Mouse (Mus musculus): ENCODE data around the gene Lamc1. TPM values are rescaled to one million over a fixed set of nuclear protein-coding genes. Genes with fewer than 3 reads are reported as not detected.
A peak's percentile ranks its signal among the peaks of the same experiment; 100 is the strongest.

Lamc1 gene
- polyA plus RNA-seq, 1 experiment, result 21.3 TPM

DNA sequence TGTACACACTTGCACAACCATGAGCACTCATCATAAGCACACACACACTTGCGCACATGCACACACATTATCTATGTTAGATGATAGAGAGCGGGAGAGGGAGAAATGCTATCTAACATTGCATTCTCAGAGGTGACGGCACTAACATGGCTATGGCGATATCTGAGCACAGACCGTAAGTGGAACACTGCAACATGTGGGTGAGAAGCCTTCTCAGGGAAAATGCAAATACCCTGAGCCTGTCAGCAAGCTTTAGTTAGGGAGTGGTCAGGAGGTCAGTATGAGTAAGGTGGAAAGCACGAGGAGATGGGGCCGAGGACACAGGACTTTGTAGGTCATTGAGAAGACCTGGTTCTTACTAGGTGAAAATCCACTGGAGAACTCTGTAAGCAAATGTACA is 64.3 kb downstream of the Lamc1 start:
- no peak for DNase-seq
- H3K27ac ChIP-seq (ENCODE audit: insufficient read depth, low read length), result no peak overlapping the region
- TF ChIP-seq POLR2A (IDR thresholded peaks at IDR 0.05; ENCODE audit: borderline replicate concordance, insufficient read depth, low read length) (no peak), CTCF (IDR thresholded peaks at IDR 0.05; ENCODE audit: borderline replicate concordance, insufficient read depth, low read depth, low read length) (no peak)
- WGBS, result 96% methylated on average over 7 of the region's 7 CpGs
- no peaks in the 10 kb centered on the region for H3K4me1 ChIP-seq (ENCODE audit: control insufficient read depth, insufficient read depth, low read length)
- H3K27me3 ChIP-seq (ENCODE audit: control insufficient read depth, insufficient read depth, low read length), result no peaks in the 10 kb centered on the region
- H3K4me3 ChIP-seq (replicated peaks; ENCODE audit: insufficient read depth, low read depth, low read length), result no peak overlapping the region

DNA sequence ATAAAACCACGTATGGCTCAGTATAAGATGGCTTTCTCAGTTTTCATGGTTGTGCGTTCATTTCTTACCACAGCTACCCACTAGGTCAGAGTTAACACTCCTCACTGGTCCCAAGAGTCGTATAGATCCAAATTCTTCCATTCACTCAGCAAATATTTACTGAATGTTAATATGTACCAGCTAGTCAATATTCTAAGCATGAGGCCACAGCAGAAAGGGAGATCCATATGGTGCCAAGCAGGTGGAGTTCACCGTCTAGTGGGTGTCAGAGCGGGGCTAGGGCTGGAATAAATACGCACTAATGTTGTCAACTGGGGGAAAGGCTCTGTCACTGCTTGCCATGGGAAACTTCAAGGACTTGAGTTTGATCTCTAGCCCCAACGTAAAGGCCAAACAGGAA is 64.9 kb downstream of the Lamc1 start:
- Histone ChIP-seq H3K27me3 (ENCODE audit: control insufficient read depth, insufficient read depth, low read length) (no peaks in the 10 kb centered on the region), H3K4me1 (ENCODE audit: control insufficient read depth, insufficient read depth, low read length) (no peaks in the 10 kb centered on the region), H3K27ac (ENCODE audit: insufficient read depth, low read length) (no peak overlapping the region), H3K4me3 (replicated peaks; ENCODE audit: insufficient read depth, low read depth, low read length) (no peak overlapping the region)
- WGBS, result 96% methylated on average over 7 of the region's 7 CpGs
- TF ChIP-seq CTCF (IDR thresholded peaks at IDR 0.05; ENCODE audit: borderline replicate concordance, insufficient read depth, low read depth, low read length) (no peak), POLR2A (IDR thresholded peaks at IDR 0.05; ENCODE audit: borderline replicate concordance, insufficient read depth, low read length) (no peak)
- DNase-seq, result no peak

DNA sequence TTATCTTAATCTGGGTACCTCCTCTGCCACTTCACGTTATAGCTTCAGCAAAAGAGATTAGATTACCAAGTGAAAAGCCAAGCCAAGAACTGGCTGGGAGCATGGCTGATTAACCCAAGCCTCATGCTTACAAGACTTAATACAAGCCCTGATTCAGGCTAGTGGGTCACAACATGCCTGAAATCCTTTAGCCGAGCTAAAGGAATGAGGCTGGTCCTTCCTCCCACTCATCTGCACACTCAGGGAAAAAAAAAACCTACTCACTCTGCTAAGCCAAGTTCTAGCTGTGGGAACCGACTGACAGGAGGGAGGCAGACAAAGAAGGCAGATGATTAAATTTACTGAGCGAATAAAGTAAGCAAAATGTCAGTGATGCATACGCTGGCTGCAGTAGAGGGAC is 65.7 kb downstream of the Lamc1 start:
- no peak for DNase-seq
- no peaks in the 10 kb centered on the region for H3K27me3 ChIP-seq (ENCODE audit: control insufficient read depth, insufficient read depth, low read length)
- TF ChIP-seq CTCF (IDR thresholded peaks at IDR 0.05; ENCODE audit: borderline replicate concordance, insufficient read depth, low read depth, low read length), result no peak
- no peak for TF ChIP-seq POLR2A (IDR thresholded peaks at IDR 0.05; ENCODE audit: borderline replicate concordance, insufficient read depth, low read length)
- WGBS, result 28% methylated on average over 5 of the region's 5 CpGs
- H3K4me3 ChIP-seq (replicated peaks; ENCODE audit: insufficient read depth, low read depth, low read length), result no peak overlapping the region
- H3K4me1 ChIP-seq (ENCODE audit: control insufficient read depth, insufficient read depth, low read length), result no peaks in the 10 kb centered on the region
- no peak overlapping the region for H3K27ac ChIP-seq (ENCODE audit: insufficient read depth, low read length)

DNA sequence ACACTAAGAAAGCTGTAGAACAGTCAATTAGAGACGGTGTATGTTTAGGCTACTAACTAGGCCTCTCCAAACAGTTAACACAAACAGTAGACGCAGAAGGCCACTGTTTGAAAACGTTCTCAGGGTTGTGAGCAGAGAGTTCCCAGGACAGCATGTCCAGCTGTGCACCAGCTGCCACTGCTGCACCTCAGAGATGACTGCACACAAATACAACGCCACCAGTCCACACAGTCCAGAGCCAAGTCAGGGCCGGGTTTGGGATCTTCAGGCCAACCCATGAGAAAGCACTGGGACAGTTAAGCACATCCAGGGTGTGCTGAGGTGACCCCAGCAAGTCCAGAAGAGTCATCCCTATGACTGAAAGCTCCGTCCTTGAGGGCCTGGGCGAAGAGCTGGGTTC is 67.0 kb downstream of the Lamc1 start:
- TF ChIP-seq POLR2A (IDR thresholded peaks at IDR 0.05; ENCODE audit: borderline replicate concordance, insufficient read depth, low read length), result no peak
- no peak for TF ChIP-seq CTCF (IDR thresholded peaks at IDR 0.05; ENCODE audit: borderline replicate concordance, insufficient read depth, low read depth, low read length)
- WGBS, result 67% methylated on average over 7 of the region's 7 CpGs

DNA sequence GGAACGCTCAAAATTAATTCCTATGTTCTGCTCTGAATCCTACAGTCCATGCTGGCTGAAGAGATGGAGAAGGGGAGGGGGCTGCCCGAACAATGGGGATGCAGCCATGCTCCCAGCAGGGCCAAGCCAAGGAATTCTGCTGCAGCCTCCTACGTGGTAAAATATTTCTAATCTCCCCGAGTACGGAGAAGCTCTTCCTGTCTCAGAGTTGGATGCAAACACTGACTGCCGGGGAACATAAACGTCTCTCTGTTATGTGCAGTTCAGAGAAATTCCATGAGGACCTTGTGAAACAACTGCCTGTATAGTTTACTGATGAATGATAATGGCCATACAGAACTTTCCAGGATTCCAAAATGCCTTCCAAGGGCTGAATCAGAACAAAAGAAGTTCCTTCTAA is 67.5 kb downstream of the Lamc1 start:
- H3K4me1 ChIP-seq (ENCODE audit: control insufficient read depth, insufficient read depth, low read length), result no peaks in the 10 kb centered on the region
- DNase-seq, result no peak
- WGBS, result 58% methylated on average over 7 of the region's 7 CpGs
- TF ChIP-seq POLR2A (IDR thresholded peaks at IDR 0.05; ENCODE audit: borderline replicate concordance, insufficient read depth, low read length), result no peak
- TF ChIP-seq CTCF (IDR thresholded peaks at IDR 0.05; ENCODE audit: borderline replicate concordance, insufficient read depth, low read depth, low read length), result no peak
- no peak overlapping the region for H3K27ac ChIP-seq (ENCODE audit: insufficient read depth, low read length)
- no peak overlapping the region for H3K4me3 ChIP-seq (replicated peaks; ENCODE audit: insufficient read depth, low read depth, low read length)
- no peaks in the 10 kb centered on the region for H3K27me3 ChIP-seq (ENCODE audit: control insufficient read depth, insufficient read depth, low read length)

More for the DNA sequence above, 67.0 kb downstream of the Lamc1 start:
- H3K27ac ChIP-seq (ENCODE audit: insufficient read depth, low read length), result no peak overlapping the region
- H3K4me3 ChIP-seq (replicated peaks; ENCODE audit: insufficient read depth, low read depth, low read length), result no peak overlapping the region
- no peak for DNase-seq
- H3K4me1 ChIP-seq (ENCODE audit: control insufficient read depth, insufficient read depth, low read length), result no peaks in the 10 kb centered on the region
- H3K27me3 ChIP-seq (ENCODE audit: control insufficient read depth, insufficient read depth, low read length), result no peaks in the 10 kb centered on the region

DNA sequence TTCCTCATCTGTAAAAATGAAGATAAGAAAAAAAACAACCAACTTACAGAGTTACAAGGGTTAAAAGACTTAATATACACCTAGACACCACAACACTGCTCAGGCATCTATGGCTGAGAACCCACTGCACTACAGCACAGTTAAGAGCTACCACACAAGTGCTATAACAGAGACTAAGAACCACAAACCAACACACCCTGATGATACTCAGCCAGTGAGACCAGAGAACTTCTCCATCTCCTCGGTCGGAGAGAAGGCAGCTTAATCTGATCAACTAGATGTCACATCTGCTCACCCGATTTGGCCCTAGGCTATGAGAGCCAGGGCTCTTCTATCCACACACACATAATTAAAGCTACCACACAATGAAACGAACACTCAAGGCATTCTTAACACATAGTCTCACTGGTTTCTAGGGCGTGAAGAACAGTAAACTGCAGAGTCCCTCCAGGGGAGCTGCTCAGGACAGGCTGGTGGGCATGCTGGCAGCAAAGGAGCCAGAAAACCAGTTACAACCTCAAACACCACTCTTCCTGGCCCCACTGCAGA is 72.8 kb downstream of the Lamc1 start:
- Histone ChIP-seq H3K27me3 (ENCODE audit: control insufficient read depth, insufficient read depth, low read length) (no peaks in the 10 kb centered on the region), H3K27ac (ENCODE audit: insufficient read depth, low read length) (no peak overlapping the region), H3K4me3 (replicated peaks; ENCODE audit: insufficient read depth, low read depth, low read length) (no peak overlapping the region), H3K4me1 (ENCODE audit: control insufficient read depth, insufficient read depth, low read length) (no peaks in the 10 kb centered on the region)
- 75% methylated on average over 5 of the region's 5 CpGs for WGBS
- no peak for DNase-seq
- TF ChIP-seq POLR2A (IDR thresholded peaks at IDR 0.05; ENCODE audit: borderline replicate concordance, insufficient read depth, low read length) (no peak), CTCF (IDR thresholded peaks at IDR 0.05; ENCODE audit: borderline replicate concordance, insufficient read depth, low read depth, low read length) (no peak)

DNA sequence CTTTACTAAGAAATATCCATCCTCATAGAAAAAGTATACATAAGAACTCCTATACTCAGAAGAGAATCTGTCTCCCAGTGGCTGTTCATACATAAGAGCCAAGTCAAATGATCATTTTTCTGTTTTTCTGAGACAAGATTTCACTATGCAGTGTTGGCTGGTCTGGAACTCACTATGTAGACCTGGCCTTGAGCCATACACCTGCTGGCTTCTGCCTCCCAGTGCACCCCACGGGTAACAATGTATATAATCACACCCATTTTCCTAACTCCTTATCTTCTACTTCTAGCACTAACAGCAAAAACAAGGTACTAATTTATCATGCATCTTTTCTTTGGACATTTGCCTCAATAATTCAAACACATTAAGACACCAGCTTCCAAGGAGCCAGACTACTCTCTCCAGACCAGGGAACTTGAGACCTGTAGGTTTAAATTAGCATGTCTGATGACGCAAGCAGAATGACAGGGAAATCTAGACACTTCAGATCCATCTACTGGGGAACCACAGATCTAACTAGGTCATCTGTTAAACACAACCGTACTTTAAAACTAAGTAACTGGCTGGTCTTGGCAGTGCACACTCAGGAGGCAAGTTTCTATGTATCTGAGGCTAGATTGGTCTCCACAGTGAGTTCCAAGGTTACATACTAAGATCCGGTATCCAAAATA is 79.9 kb downstream of the Lamc1 start:
- peak in 1 of 2 experiments; percentile 22 for DNase-seq
- TF ChIP-seq POLR2A (IDR thresholded peaks at IDR 0.05; ENCODE audit: borderline replicate concordance, insufficient read depth, low read length), result no peak
- TF ChIP-seq CTCF (IDR thresholded peaks at IDR 0.05; ENCODE audit: borderline replicate concordance, insufficient read depth, low read depth, low read length), result 0 out of 2 replicates have a peak, but pooled peaks have one; percentile 3
- WGBS, result 59% methylated on average over 4 of the region's 4 CpGs
- no peaks in the 10 kb centered on the region for H3K27me3 ChIP-seq (ENCODE audit: control insufficient read depth, insufficient read depth, low read length)
- H3K4me1 ChIP-seq (ENCODE audit: control insufficient read depth, insufficient read depth, low read length), result no peaks in the 10 kb centered on the region
- no peak overlapping the region for H3K4me3 ChIP-seq (replicated peaks; ENCODE audit: insufficient read depth, low read depth, low read length)
- no peak overlapping the region for H3K27ac ChIP-seq (ENCODE audit: insufficient read depth, low read length)

DNA sequence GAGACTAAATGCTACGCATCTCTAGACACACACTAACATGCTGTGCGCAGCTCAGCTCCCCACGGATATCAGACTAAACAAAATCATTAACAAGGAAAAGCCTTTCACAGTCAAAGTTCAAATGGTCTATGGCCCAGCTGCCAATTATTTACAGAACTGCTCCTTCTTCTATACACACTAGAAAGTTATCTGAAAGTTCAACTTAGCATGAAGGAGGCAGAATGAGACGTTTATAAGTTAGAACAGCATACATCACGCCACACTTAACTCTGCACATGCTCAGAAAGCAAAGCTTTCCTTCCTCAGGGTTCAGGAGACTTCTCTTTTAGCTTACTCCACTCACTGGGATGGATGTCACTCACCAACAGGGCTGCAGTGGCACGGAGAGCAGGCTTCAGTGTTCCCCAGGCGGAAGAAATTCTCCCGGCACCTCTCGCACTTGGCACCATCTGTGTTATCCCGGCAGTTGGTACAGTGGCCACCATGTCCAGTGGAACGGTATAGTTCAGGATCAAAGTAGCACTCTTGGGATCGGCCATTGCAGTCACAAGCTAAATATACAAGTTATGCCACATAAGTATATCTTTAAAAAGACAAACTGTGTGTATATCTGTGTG is 80.9 kb downstream of the Lamc1 start:
- 79% methylated on average over 12 of the region's 12 CpGs for WGBS
- DNase-seq, result no peak
- Histone ChIP-seq H3K27me3 (ENCODE audit: control insufficient read depth, insufficient read depth, low read length) (no peaks in the 10 kb centered on the region), H3K4me3 (replicated peaks; ENCODE audit: insufficient read depth, low read depth, low read length) (no peak overlapping the region), H3K4me1 (ENCODE audit: control insufficient read depth, insufficient read depth, low read length) (no peaks in the 10 kb centered on the region), H3K27ac (ENCODE audit: insufficient read depth, low read length) (no peak overlapping the region)
- TF ChIP-seq POLR2A (IDR thresholded peaks at IDR 0.05; ENCODE audit: borderline replicate concordance, insufficient read depth, low read length) (no peak), CTCF (IDR thresholded peaks at IDR 0.05; ENCODE audit: borderline replicate concordance, insufficient read depth, low read depth, low read length) (no peak)
